Mouse (Mus musculus) stomach, postnatal 0 days (tissue): ENCODE measurements at regions not wholly inside any gene's neighbourhood (a gene's known extent, or its start where the extent isn't known, plus 50 kb on each side); places are given as distances from the start of the nearest gene placed in this dataset.

Source experiments
- CTCF ChIP-seq: IDR thresholded peaks from 2 replicates; pipeline ENCODE4 v1.5.1; 2016; ENCODE audit warnings: antibody characterized with exemption, low read depth, mild to moderate bottlenecking, moderate library complexity
- EP300 ChIP-seq: optimal IDR thresholded peaks from 2 replicates; pipeline ENCODE3; 2016; ENCODE audit warnings: antibody characterized with exemption

DNA sequence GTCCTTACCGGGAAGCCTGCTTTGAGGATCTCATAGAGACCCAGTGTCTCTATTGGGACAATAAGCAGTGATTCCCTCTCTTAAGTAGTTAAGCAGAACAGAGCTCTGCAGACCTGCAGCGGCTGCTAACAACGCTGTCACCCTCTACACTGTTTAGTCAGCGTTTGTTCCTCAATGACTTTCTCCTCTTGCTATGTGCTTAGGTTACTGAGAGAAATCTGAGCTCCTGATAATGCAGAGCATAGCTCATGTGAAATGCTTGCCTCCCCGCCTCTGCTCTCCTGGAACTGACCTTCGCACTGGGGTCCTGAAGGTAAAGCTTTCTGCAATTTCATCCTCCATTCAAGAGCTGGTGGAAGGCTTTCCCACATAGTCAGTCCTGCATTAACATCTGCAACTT lies 226.6 kb upstream of the Ppargc1a start:
- TF ChIP-seq CTCF (no peak), EP300 (no peak)
